Mouse (Mus musculus) gastrocnemius, adult 2 months (tissue): ENCODE measurements around the gene Eno4. TPM values are rescaled to one million over a fixed set of nuclear protein-coding genes. Genes with fewer than 3 reads are reported as not detected.

Experiments
- DNase-seq: peaks from one replicate; pipeline ENCODE4 v3.0.0; 2022
- H3K27ac ChIP-seq: fragments of 200-600 bp; 2 replicates; pipeline ENCODE4 v1.8.1; 2022; ENCODE audit warnings: mild to moderate bottlenecking
- H3K4me3 ChIP-seq: fragments of 200-600 bp; 2 replicates; pipeline ENCODE4 v1.8.1; 2022; ENCODE audit warnings: mild to moderate bottlenecking, moderate library complexity
- CTCF ChIP-seq: fragments of 200-600 bp; IDR thresholded peaks from 2 replicates; pipeline ENCODE4 v1.8.1; 2022; ENCODE audit warnings: antibody characterized with exemption, mild to moderate bottlenecking, moderate library complexity
- intact Hi-C: fragments of 180-260 bp; cut with DNase I; formaldehyde crosslinking; loops from one replicate; pipeline ENCODE4 v1.15.1; 2025
- microRNA-seq: library from miRNA; unstranded; fragments of <30 nt; microRNA quantifications from one replicate; pipeline ENCODE4 v1.2.0, GENCODE M21; 2021
- total RNA-seq, 2 experiments: library from RNA; stranded (reverse); gene quantifications; 2 replicates each; pipeline ENCODE4 v1.2.3; 2021

Eno4 gene
- total RNA-seq, 2 experiments from 2014 or later = not detected

- intact Hi-C loops = no loop called here
- Histone ChIP-seq H3K27ac (no peak overlapping the region), H3K4me3 (peak overlapping the region; percentile 66)
- DNase-seq = peak; percentile 57
- TF ChIP-seq CTCF = no peak
Measured at GRCm38 (mm10) chr19:58979436-58980055, 36.3 kb downstream of the Eno4 start.

DNA sequence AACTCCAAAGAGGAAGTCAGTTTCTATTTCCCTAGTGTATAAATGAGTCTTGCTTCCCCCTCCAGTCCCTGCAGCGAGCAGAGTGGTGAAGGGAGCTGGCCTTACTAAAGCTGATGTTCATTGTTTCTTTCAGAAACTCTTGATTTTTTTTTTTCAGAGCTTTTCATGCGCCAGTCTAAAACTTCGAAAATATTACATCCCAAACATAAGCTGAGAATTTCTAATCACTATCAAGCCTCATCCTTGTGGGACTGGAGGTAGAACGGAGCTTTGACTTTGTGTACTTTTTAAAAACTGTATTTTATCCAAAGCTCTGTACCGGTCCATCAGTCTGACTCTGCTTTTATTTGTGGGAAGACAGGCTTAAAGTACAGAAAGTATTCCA lies 36.8 kb downstream of the Eno4 start:
- H3K4me3 ChIP-seq = peak overlapping the region; percentile 66
- no peak overlapping the region for H3K27ac ChIP-seq

GRCm38 (mm10) chr19:58981571-58981970 lies 38.3 kb downstream of the Eno4 start:
- no peak for TF ChIP-seq CTCF
- Histone ChIP-seq H3K4me3 (no peak overlapping the region), H3K27ac (no peak overlapping the region)
- intact Hi-C loops = no loop called here
- no peak for DNase-seq

More for the DNA sequence above, 36.8 kb downstream of the Eno4 start:
- DNase-seq = no peak
- intact Hi-C loops = no loop called here
- no peak for TF ChIP-seq CTCF

DNA sequence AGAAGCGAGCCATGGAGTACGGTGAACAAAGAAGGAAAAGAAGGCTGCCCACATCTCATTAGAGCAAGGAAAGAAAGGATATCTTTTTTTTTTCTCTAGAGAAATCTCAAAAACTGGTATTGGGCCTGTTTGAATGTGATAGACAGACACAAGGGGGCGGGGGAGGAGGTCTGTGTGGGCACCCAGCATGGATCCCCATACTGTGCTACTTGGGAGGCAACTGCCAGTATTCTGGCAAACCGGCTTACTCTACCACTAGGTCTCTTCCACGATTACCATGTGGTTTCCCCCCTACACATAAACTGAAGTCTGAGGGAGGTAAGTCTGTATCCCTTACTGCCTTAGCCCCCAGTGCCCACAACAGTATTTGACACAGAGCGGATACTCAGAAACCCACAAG lies 59.6 kb downstream of the Eno4 start:
- TF ChIP-seq CTCF = no peak
- no peak for DNase-seq
- no peak overlapping the region for H3K27ac ChIP-seq
- intact Hi-C loops = no loop called here
- H3K4me3 ChIP-seq = no peak overlapping the region

GRCm38 (mm10) chr19:59006577-59007340 lies 63.5 kb downstream of the Eno4 start:
- no peak for TF ChIP-seq CTCF
- Histone ChIP-seq H3K4me3 (no peak overlapping the region), H3K27ac (no peak overlapping the region)
- intact Hi-C loops = no loop called here
- no peak for DNase-seq

DNA sequence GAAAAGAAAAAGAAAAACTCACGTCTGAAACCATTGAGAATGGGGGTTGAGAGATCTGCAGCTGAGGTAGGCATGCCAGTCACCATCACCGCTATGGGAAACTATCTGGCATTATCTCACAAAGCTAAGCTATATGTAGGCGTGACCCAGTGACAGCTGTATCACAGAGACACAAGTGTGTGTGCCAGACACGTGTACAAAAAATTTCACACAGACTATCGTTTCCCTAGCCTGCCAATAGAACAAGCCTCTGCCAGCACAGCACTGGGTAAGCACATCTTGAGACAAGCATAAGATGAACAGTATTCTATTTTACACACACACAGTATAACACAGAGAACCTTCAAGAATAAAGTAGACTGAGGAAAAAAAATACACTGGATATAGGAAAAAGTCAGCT lies 67.6 kb downstream of the Eno4 start:
- no peak overlapping the region for H3K4me3 ChIP-seq
- intact Hi-C loops = no loop called here
- TF ChIP-seq CTCF = no peak
- no peak overlapping the region for H3K27ac ChIP-seq
- no peak for DNase-seq

Small RNAs within 50 kb of the gene (microRNA-seq; reads per million reads assigned to microRNA genes)
- 2.2 reads per million for gene Mir3086

Other genes starting within 250 kb of the Eno4 start
- gene Pnliprp1, start 214.5 kb upstream of the Eno4 start, total RNA-seq = not detected
- not detected for gene Pnliprp2, start 183.7 kb upstream of the Eno4 start, total RNA-seq
- not detected for gene 1700019N19Rik, start 149.0 kb upstream of the Eno4 start, total RNA-seq
- gene Hspa12a, start 229 bp downstream of the Eno4 start, total RNA-seq = 1 to 10 TPM; 4.4 to 5.7 TPM
- gene Shtn1, start 132.7 kb downstream of the Eno4 start, total RNA-seq = under 1 TPM; 0.67 to 0.99 TPM
- not detected for gene Vax1, start 226.6 kb downstream of the Eno4 start, total RNA-seq